Mouse (Mus musculus): ENCODE measurements around the gene Cox4i2. TPM values are rescaled to one million over a fixed set of nuclear protein-coding genes. Genes with fewer than 3 reads are reported as not detected.

Gene Cox4i2
- total RNA-seq, 2 experiments from 2014 or later, result 1.8 to 2.6 TPM

Small RNAs within 50 kb of the gene (microRNA-seq; reads per million reads assigned to microRNA genes)
- gene Gm23802, result 0 reads per million in 2 experiments

Other genes starting within 250 kb of the Cox4i2 start
- not detected for gene Defb26, start 242.5 kb upstream of the Cox4i2 start, total RNA-seq (2021)
- gene Defb28, start 235.9 kb upstream of the Cox4i2 start, total RNA-seq (2021), result not detected
- gene Defb29, start 214.1 kb upstream of the Cox4i2 start, total RNA-seq (2021), result not detected
- gene Gm17416, start 184.8 kb upstream of the Cox4i2 start, total RNA-seq (2021), result not detected
- gene Defb21, start 181.4 kb upstream of the Cox4i2 start, total RNA-seq (2021), result not detected
- not detected for gene Defb19, start 173.9 kb upstream of the Cox4i2 start, total RNA-seq (2021)
- not detected for gene Defb45, start 154.8 kb upstream of the Cox4i2 start, total RNA-seq (2021)
- gene Defb36, start 149.8 kb upstream of the Cox4i2 start, total RNA-seq (2021), result not detected
- gene Defb25, start 131.1 kb upstream of the Cox4i2 start, total RNA-seq (2021), result not detected
- gene Rem1, start 127.2 kb upstream of the Cox4i2 start, total RNA-seq (2021), result 1 to 10 TPM; 1.1 TPM
- gene H13, start 84.7 kb upstream of the Cox4i2 start, total RNA-seq (2021), result 10 to 100 TPM; 73.1 to 85.4 TPM
- 10 to 100 TPM; 21.3 to 24.5 TPM for gene Mcts2, start 67.1 kb upstream of the Cox4i2 start, total RNA-seq (2021)
- 10 to 100 TPM; 19.9 to 30.4 TPM for gene Id1, start 17.9 kb upstream of the Cox4i2 start, total RNA-seq (2021)
- gene Bcl2l1, start 77.6 kb downstream of the Cox4i2 start, total RNA-seq (2021), result 100 to 1,000 TPM; 128 to 138 TPM
- 1 to 10 TPM; 1.7 to 2.2 TPM for gene Tpx2, start 93.8 kb downstream of the Cox4i2 start, total RNA-seq (2021)
- not detected for gene Mylk2, start 157.2 kb downstream of the Cox4i2 start, total RNA-seq (2021)
- 1 to 10 TPM; 1.0 TPM for gene Foxs1, start 179.0 kb downstream of the Cox4i2 start, total RNA-seq (2021)
- gene Dusp15, start 197.5 kb downstream of the Cox4i2 start, total RNA-seq (2021), result 10 to 100 TPM; 17.8 to 23.4 TPM
- gene Ttll9, start 208.3 kb downstream of the Cox4i2 start, total RNA-seq (2021), result 1 to 10 TPM; 1.7 to 2.6 TPM